Comparison of ENCODE assay signal across 25 mouse cellular contexts in genomic region chr7:83734671-83735082, GRCm38 (mm10). TPM values are rescaled to one million over a fixed set of nuclear protein-coding genes. Genes with fewer than 3 reads are reported as not detected.
DNase-seq lines count a peak whose midpoint lies in the region; ATAC-seq lines count a peak whose summit lies in the region.
"Had no signal": no experiment of that assay in that cellular context is flagged by ENCODE, and none has a peak within 500 bp of the region (broad histone marks: within the 10 kb centered on the region; RNA-seq: fewer than 3 reads in every experiment).

No protein-coding gene starts in this region.

- no peak overlapping the region for H3K9ac ChIP-seq in midbrain, embryonic 11.5 days (ENCODE audit: low read length)
- no peak overlapping the region for H3K9ac ChIP-seq in midbrain, embryonic 14.5 days (replicated peaks; ENCODE audit: low read length)
- H3K9ac ChIP-seq: embryonic facial prominence, embryonic 12.5 days; forebrain, embryonic 13.5 days; forebrain, postnatal 0 days; heart, embryonic 15.5 days; hindbrain, embryonic 14.5 days had no signal

- WGBS in midbrain, embryonic 11.5 days, result 53% methylated on average over 6 of the region's 6 CpGs
- 41% methylated on average over 6 of the region's 6 CpGs for WGBS in midbrain, embryonic 14.5 days

- H3K27ac ChIP-seq in midbrain, embryonic 11.5 days (ENCODE audit: low read depth, low read length), result no peak overlapping the region
- no peak overlapping the region for H3K27ac ChIP-seq in midbrain, embryonic 14.5 days (replicated peaks; ENCODE audit: low read depth, low read length)
- H3K27ac ChIP-seq: embryonic facial prominence, embryonic 12.5 days; forebrain, embryonic 13.5 days; gastrocnemius, adult 2 months; heart, embryonic 15.5 days; hindbrain, embryonic 10.5 days; hindbrain, embryonic 14.5 days; kidney, postnatal 0 days had no signal

- H3K4me3 ChIP-seq in midbrain, embryonic 11.5 days (ENCODE audit: low read depth, low read length), result no peak overlapping the region
- H3K4me3 ChIP-seq in midbrain, embryonic 14.5 days (replicated peaks; ENCODE audit: low read depth, low read length), result no peak overlapping the region
- H3K4me3 ChIP-seq: embryonic facial prominence, embryonic 12.5 days; forebrain, embryonic 13.5 days; gastrocnemius, adult 2 months; heart, embryonic 15.5 days; hindbrain, embryonic 10.5 days had no signal

- no peaks in the 10 kb centered on the region for H3K27me3 ChIP-seq in midbrain, embryonic 11.5 days (ENCODE audit: control insufficient read depth, insufficient read depth, low read length)
- no peaks in the 10 kb centered on the region for H3K27me3 ChIP-seq in midbrain, embryonic 14.5 days (ENCODE audit: control insufficient read depth, insufficient read depth, low read length)
- H3K27me3 ChIP-seq: CH12.LX; embryonic facial prominence, embryonic 12.5 days; forebrain, embryonic 13.5 days; heart, embryonic 15.5 days; Patski had no signal

- no peaks in the 10 kb centered on the region for H3K9me3 ChIP-seq in midbrain, embryonic 11.5 days (ENCODE audit: control insufficient read depth, low read length)
- no peaks in the 10 kb centered on the region for H3K9me3 ChIP-seq in midbrain, embryonic 14.5 days (ENCODE audit: control insufficient read depth, low read length)
- H3K9me3 ChIP-seq: embryonic facial prominence, embryonic 12.5 days; forebrain, embryonic 13.5 days; heart, embryonic 15.5 days; hindbrain, embryonic 10.5 days had no signal

- peak; percentile 62 to 63 for DNase-seq in cerebellum, adult 18-20 months
- DNase-seq in cerebellum, postnatal 10 days, result no peak
- peak; percentile 72 for DNase-seq in midbrain, embryonic 11.5 days (ENCODE audit: low spot score, missing footprints)
- DNase-seq in midbrain, embryonic 14.5 days, result no peak
- DNase-seq in cerebellum, adult 9-11 months, result peak; percentile 70
- DNase-seq: adrenal gland, adult 2 months; adrenal gland, postnatal 25 days; forebrain, postnatal 0 days; gastrocnemius, adult 2 months; gastrocnemius, postnatal 25 days; heart, postnatal 14 days; kidney, adult 9 months had no signal

- no peaks in the 10 kb centered on the region for H3K4me1 ChIP-seq in midbrain, embryonic 11.5 days (ENCODE audit: control insufficient read depth, insufficient read depth, low read length)
- no peaks in the 10 kb centered on the region for H3K4me1 ChIP-seq in midbrain, embryonic 14.5 days (ENCODE audit: control insufficient read depth, insufficient read depth, low read length)
- H3K4me1 ChIP-seq: forebrain, embryonic 13.5 days had no signal

- ATAC-seq in midbrain, embryonic 11.5 days (ENCODE audit: low FRiP score), result no peak
- no peak for ATAC-seq in midbrain, embryonic 14.5 days (ENCODE audit: low FRiP score, low TSS enrichment)
- 0 out of 2 replicates have a peak, but pooled peaks have one; percentile 30 for ATAC-seq in erythroid progenitor cell, adult 5-6 weeks (replicated peaks; ENCODE audit: low FRiP score, poor library complexity, severe bottlenecking)
- no peak for ATAC-seq in megakaryocyte, adult 5-6 weeks (ENCODE audit: poor library complexity, severe bottlenecking)
- no peak for ATAC-seq in activated CD4-positive, CD25-positive, alpha-beta regulatory T cell, adult 4 months
- ATAC-seq: forebrain, embryonic 13.5 days; forebrain, postnatal 0 days; intestine, embryonic 16.5 days; Patski had no signal

- no peak overlapping the region for H3K4me2 ChIP-seq in midbrain, embryonic 11.5 days
- no peak overlapping the region for H3K4me2 ChIP-seq in midbrain, embryonic 14.5 days (ENCODE audit: low read length)
- H3K4me2 ChIP-seq: embryonic facial prominence, embryonic 12.5 days; forebrain, embryonic 13.5 days; heart, embryonic 11.5 days; heart, embryonic 15.5 days; hindbrain, embryonic 14.5 days had no signal

- H3K36me3 ChIP-seq in midbrain, embryonic 11.5 days (ENCODE audit: control insufficient read depth, insufficient read depth, low read length), result no peaks in the 10 kb centered on the region
- H3K36me3 ChIP-seq in midbrain, embryonic 14.5 days (ENCODE audit: control insufficient read depth, insufficient read depth, low read length), result no peaks in the 10 kb centered on the region
- H3K36me3 ChIP-seq: embryonic facial prominence, embryonic 12.5 days; heart, embryonic 15.5 days; hindbrain, embryonic 10.5 days had no signal

RNA-seq across cellular contexts. Expression of gene Il16, which starts 10.8 kb away (rescaled TPM):
- polyA plus RNA-seq in midbrain, embryonic 11.5 days (2014; fragmentation: Nextera tagmentation; extraction: Ambion mirVana), result 1.0 and 1.1 TPM in 2 replicates
- polyA plus RNA-seq in midbrain, embryonic 14.5 days (2014; fragmentation: Nextera tagmentation; extraction: Ambion mirVana), result 0.43 and 0.70 TPM in 2 replicates
- 5.9 and 9.7 TPM in 2 replicates for total RNA-seq in erythroid progenitor cell, adult 5-6 weeks (2015; ENCODE audit: low replicate concordance)
- total RNA-seq in erythroid progenitor cell, adult 5-6 weeks (2017; ENCODE audit: low replicate concordance), result 12.5 and 16.0 TPM in 2 replicates
- 38.8 and 42.2 TPM in 2 replicates for total RNA-seq in megakaryocyte, adult 5-6 weeks (2015)
- total RNA-seq in megakaryocyte, adult 5-6 weeks (2017), result 128 TPM in 2 replicates
- 100 to 1,000 TPM; 257 to 297 TPM for polyA plus RNA-seq in activated CD4-positive, CD25-positive, alpha-beta regulatory T cell, adult 4 months (2017; shearing (Covaris generic))

Comparison
In these comparisons a context has a peak if more than half of its experiments do, and no peak if none do; other contexts are left out.
1. DNase-seq: peak in cerebellum, adult 18-20 months (2 of 2), midbrain, embryonic 11.5 days (single experiment) and cerebellum, adult 9-11 months (single experiment); none in cerebellum, postnatal 10 days (0 of 2) and midbrain, embryonic 14.5 days (single experiment).
2. RNA of gene Il16, which starts 10.8 kb away (polyA plus RNA-seq): 257 to 297 TPM in activated CD4-positive, CD25-positive, alpha-beta regulatory T cell, adult 4 months; 1.0 to 1.1 TPM in midbrain, embryonic 11.5 days and 0.43 to 0.70 TPM in midbrain, embryonic 14.5 days; every median in the first group is over 100 times any median in the second.